Mouse (Mus musculus) cerebral cortex, adult 2 months (tissue): Measurements from ENCODE around the gene Zfand3.

Experiments used
- WGBS: fragments of 180-500 bp; shearing (Covaris S2); methylation state at CpG from one replicate; pipeline ENCODE4 v1.1.7; 2018; 5-methylcytosine and 5-hydroxymethylcytosine counted together

The Zfand3 gene

GRCm38 (mm10) chr17:30228439-30229215, 224.1 kb downstream of the Zfand3 start:
- WGBS, result 65% methylated on average over 10 of the region's 10 CpGs

DNA sequence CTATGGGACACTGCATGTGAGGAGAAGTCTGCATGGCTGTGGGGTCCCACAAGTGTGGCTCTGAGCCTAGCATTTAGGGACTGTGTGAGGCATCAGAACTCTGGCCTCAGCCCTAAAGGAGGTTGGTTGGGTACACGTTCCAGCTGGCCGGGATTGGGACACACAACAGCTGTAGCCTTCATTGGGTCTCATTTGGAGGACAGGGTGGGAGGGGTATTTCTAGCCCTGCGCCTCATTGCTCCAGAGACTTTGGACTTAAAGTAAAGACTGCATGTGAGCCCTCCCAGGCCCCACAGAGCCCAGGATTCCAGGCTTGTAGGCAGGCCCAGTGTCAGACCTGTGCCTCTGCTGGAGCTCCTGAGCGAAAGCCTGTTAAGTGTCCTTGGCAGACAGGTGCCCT, 225.9 kb downstream of the Zfand3 start:
- 88% methylated on average over 4 of the region's 4 CpGs for WGBS

DNA sequence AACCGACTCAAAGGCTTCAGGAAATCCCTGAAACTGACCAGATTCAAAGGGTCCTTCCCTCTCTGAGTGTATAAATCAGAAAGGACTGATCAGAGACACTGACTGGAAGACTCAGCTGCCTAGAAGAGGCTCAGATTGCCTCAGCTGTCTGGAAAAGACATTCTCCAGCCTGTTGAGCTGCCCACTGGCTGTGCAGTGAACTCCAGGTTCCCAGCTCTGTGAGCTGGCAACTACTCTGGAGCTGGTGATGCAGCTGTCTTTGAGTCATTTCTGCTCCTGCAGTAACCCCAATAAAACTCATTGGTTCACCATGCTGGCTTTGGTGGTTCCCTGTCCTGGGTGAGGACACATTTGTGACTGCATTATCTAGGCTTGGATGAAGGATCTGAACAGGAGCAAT, 226.9 kb downstream of the Zfand3 start:
- 92% methylated on average over 1 of the region's 1 CpGs for WGBS

DNA sequence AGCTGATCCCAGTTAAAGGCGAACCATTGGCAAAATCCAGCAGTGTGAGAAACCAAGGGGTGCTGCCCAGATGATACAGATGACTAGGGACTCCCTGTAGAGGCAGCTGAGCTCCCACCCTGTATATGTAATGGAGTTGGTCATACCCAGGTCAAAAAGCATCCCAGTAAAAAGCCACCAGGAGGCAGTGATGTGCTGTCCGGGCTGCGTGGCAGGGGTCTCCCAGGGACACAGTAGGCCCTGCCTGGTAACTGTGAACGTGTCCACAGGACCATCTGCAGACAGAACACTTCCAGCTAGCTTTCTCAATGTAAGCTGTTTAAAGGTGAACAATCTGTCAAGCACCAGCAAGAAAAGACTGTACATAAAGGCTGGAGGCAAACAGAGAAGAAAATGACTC, 228.2 kb downstream of the Zfand3 start:
- WGBS, result 56% methylated on average over 4 of the region's 4 CpGs

DNA sequence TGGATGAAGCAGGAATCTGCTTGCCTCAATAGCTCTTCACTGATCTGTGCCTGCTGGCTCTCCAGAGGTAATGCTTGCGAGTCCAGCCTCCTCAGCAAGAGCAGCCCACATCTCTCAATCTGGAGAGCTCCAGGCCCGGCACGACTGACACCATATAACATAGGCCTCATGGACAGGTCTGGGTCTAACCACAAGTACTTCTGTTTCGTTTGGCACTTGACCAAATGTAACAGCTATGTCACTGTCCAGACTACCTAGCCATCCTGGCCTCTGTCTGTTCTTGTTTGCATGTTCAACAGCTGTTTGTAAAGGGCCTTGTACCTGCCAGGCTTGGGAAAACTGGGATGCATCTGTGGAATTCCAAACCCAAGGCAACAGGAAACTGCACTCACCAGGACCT, 230.8 kb downstream of the Zfand3 start:
- 62% methylated on average over 4 of the region's 4 CpGs for whole genome bisulfite sequencing

- WGBS, result 77% methylated on average over 6 of the region's 6 CpGs
These were observed 232.1 kb downstream of the Zfand3 start for GRCm38 (mm10) chr17:30236611-30237010.

DNA sequence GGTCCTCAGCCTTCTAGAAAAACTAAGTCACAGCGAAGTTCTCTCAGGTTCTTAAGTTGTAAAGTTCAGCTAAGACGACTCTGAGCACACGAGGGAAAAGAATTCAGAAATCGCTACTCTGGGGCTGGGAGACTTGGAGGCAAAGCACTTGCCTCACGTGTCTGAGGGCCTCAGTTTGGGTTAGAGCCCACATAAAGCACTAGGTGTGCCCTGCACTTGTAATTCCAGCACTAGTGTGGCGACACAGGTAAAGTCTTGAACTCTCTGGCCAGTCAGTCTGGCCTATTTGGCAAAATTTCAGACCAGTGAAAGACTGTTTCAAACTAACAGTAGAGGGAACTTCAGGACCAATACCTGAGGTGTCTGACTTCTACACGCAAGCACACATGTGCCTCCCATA, 233.1 kb downstream of the Zfand3 start:
- WGBS, result 95% methylated on average over 7 of the region's 7 CpGs

DNA sequence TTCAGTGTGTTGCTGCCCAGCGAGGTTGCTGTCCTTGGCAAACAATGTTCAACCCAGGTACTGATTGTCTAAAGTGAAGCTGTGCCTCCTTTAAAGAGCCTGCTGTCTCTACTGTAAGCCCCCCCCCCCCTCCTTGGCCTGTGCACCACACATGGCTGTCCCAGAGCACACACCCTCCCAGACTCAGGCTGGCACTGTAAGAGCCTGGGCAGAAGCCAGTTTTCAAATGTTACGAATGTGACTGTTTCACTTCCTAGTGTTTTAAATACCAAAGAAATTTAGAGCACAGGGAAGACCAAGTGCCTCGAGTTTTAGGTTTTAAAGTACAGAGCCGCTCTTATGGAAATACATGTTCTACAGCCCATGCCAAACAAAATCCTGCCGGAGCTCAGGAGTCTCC, 234.9 kb downstream of the Zfand3 start:
- 59% methylated on average over 5 of the region's 5 CpGs for WGBS

GRCm38 (mm10) chr17:30240659-30241058, 236.1 kb downstream of the Zfand3 start:
- WGBS, result 86% methylated on average over 4 of the region's 4 CpGs

- 81% methylated on average over 6 of the region's 6 CpGs for WGBS
These were observed 236.5 kb downstream of the Zfand3 start for GRCm38 (mm10) chr17:30241061-30241460.

DNA sequence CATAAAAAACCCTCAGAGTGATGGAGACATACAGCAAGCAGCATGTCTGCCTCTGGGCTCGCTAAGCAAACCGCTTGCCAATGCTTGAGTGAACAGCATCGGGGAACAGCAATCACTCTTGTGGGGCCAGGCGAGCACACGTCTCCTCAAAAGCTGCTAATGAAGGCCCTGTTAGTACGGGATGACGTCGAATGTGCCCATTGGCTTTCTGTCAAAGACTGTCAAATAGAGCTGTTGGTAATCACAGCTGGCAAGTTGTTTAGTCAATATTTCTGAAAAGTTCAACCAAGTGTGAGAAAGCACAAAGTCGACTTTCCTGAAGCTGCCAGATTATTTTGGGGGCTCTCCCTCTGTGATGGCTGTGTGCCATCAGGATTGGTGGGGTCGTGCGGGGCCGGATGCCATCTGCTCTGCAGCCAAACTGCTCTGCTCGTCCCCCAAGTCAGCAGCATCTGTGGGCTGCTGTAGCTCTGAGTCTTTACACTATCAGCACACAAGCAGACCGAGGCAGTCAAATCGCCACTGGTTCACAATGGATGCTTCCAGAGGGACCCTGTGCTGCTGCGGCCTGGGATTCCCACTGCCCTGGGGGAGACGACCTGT, 237.3 kb downstream of the Zfand3 start:
- WGBS, result 61% methylated on average over 17 of the region's 17 CpGs

DNA sequence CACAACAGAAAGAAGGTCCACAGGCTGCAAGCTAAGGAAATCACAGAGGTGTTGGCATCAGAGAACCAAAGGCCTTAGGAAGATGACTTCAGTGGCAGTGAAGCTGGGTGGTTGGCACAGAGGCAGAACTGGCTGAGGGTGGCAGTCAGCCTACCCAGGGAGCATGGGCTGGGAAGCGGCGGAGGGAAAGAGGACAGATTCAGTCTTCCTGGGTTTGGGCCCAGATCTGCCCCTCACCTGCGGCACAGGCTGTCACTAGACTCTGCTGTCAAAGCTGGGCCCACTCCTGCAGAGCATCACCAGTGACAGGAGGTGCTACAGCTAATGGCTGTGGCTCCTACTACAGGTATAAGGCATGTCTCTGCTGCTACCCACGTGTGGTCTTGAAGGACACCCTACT, 238.1 kb downstream of the Zfand3 start:
- 87% methylated on average over 4 of the region's 4 CpGs for WGBS

DNA sequence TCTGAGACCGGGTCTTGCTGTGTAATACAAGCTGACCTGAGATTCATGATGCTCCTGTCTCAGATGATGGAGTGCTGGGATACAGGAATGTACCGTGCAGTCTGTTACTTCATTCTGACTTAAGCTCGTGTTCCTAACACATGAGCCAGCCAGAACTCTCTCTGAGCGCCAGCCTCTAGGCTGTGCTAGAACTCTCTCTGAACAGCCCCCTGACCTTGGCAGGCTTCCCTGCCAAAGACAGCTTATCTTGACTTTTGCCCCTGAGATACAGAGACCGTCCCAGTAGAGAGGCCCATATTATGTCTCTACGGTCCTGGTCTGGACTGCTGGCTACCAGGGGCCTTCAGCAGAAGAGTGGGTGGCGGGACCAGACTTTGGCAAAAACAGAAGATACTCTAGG, 239.0 kb downstream of the Zfand3 start:
- WGBS, result 88% methylated on average over 7 of the region's 7 CpGs

DNA sequence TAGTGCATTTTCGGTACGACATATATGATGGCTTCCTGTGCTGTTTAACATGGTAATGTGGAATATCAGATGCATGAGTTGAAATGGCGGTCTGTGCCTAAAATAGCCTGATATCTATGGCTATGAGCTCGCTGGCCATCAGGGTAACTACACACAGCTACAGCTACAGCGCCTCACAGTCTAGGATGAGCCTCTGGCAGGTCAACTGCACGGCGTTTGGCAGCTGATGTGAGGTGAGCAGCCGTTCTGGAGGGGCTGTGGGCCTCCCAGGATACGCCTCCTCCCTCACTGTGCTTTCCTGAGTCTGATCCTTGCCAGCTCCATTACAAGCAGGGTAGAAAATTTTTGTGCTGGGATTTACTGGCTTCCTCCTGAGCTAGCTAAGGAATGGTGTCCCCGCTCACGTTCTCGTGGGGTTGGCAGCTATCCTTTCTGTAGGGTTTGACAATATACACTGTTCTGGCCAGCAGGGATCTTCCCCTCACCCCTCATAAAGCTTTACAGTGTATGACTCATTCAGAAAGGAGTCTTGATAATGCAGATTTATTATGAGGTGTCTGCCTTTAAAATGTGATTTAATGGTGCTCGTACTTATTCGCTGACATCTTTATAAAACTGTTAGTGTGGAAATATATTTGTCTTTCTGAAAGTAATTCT, 240.2 kb downstream of the Zfand3 start:
- WGBS, result 67% methylated on average over 14 of the region's 14 CpGs

DNA sequence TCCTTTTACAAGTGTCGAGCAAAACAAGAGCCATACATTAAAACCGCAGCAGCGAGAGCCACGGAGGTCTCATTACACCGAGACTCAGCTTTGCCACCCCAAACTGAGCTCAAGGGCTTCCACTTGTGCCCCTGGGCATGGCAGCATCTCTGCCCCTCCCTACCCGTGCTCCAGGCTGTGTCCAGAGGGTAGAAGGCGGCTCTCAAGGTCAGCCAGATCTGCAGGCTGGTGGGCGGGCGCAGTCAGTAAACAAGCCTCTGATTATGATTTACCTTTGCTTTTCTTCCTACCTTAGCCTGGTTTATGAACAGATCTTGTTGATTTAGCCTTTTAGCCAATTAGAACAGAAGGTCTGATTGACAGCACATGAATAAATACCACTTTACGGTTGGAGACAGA, 240.8 kb downstream of the Zfand3 start:
- 86% methylated on average over 10 of the region's 10 CpGs for WGBS

- 97% methylated on average over 5 of the region's 5 CpGs for WGBS
These were observed 248.5 kb downstream of the Zfand3 start for GRCm38 (mm10) chr17:30253028-30253427.

GRCm38 (mm10) chr17:30253924-30254323, 249.4 kb downstream of the Zfand3 start:
- WGBS, result 80% methylated on average over 7 of the region's 7 CpGs

DNA sequence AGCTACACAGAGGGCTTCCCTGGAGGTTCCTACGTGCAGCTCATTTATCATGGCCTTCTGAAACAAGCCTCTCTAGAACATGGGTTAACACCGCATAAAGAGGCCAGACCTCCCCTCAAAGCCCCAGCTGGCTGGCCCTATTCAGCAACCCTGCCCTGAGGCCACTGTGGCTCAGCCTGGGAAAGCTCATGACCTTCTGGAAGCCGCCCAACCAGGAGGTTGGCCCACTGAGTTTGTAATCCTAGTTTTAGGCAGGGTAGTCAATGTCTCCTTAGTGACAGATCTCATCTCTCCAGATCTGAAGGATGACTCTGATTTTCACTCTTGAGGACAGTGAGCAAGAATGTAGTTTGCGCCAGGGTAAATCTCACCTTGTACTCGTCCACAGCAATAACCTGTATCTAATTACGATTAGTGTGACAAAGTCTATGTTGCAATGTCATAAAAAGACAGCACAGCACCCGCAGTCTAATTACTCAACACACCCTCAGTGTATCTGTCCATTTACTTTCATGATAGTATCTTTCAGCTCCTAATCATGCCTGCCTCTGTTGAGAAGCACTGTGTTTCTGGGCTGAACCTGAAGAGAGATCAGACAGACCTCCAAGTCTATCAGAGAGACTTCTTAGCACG, 251.5 kb downstream of the Zfand3 start:
- WGBS, result 88% methylated on average over 8 of the region's 8 CpGs

- 77% methylated on average over 4 of the region's 4 CpGs for WGBS
These were observed 253.9 kb downstream of the Zfand3 start for GRCm38 (mm10) chr17:30258480-30258879.

DNA sequence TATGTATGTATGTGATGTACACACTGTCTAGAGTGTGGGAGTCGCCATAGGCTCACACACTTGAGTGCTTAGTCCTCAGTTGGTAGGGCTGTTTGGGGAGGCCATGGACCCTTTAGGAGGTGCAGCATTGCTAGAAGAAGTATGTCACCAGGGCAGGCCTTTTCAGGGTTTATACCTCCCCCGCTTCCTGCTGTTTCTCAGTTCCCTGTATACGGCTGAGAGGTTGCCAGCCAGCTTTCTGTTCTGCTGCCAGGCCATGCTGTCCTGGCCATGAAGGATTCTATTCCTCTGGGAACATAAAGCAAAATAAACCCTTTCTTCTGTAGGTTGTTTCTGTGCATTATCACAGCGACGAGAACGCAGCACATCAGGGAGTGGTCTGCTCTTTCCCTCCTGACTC, 255.4 kb downstream of the Zfand3 start:
- 74% methylated on average over 6 of the region's 6 CpGs for WGBS
